Mouse (Mus musculus): ENCODE data around the gene Inip.

Inip gene

DNA sequence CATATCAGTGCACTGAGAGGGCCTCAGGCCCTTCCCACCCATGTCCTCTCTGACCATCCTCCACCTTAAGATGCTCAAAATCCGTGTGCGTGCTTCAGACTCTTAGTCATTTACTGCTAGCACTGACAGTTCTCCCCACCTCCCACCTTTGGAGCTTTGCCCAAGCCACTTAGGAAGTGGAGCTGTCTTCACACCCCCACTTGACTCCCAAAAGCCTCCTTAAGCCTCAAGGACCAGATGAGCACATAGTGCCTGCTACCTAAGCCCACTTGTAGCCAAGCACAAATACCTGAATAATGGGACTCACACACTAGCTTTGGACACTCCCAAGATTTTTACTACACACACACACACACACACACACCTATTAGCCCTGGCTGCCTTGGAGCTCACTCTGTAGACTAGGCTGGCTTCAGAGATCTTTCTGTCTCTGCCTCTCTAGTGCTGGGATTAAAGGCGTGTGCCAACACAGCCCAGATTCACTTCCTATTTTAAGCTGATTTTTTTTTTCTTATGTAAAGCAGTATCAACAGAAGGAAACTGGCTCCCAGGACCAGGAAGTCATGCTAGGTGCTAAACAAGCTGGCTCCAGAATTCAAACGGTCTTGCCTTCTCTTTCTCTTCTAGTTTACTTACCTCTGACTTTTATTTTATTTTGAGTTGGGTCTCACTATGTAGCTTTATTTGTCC, 13.9 kb upstream of the Inip start:
- in situ Hi-C loops (cut with MboI; ENCODE audit: unreplicated experiment in 2 of 2) = no loop called here

DNA sequence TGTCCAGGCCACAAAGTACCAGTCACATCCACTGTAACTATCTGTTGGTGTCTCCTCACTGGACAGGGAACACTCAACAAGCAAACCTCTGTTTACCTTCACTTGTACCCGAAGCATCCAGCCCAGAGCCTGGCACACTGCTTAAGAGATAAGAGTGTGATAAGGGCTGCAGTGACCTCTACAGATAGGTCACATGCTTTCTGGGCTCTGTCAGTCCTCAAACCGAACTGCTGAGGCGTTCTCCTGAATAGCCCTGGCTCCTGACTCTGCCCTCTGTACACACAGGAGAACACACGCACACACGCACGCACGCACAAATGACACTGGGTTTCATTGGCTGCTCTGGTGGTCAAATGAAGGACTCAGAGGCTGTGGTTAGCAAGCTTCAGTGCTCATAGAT, 12.7 kb upstream of the Inip start:
- in situ Hi-C loops (cut with MboI; ENCODE audit: unreplicated experiment in 2 of 2) = no loop called here

DNA sequence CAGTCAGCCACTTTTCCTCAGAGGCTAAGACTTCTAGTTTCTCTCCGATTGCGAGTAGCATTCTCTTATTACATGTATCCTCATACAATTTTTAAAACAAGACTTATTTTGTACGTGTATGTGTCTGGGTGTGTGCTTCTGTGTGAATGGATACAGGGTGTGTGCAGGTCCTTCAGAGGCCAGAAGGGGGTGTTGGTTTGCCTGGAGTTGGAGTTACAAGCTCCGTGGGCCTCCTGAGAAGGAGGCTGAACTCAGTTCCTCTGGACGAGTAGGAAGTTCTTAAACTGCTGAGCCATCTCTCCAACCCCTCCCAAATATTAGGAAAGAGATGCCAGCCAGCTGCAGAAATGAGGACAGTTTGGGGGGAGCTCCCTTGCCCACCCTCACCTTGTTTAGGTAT, 7.0 kb upstream of the Inip start:
- in situ Hi-C loops (cut with MboI; ENCODE audit: unreplicated experiment in 2 of 2) = no loop called here

GRCm38 (mm10) chr4:59807521-59807920, 6.1 kb upstream of the Inip start:
- in situ Hi-C loops (cut with MboI; ENCODE audit: unreplicated experiment in 2 of 2) = no loop called here

- in situ Hi-C loops (cut with MboI; ENCODE audit: unreplicated experiment in 2 of 2) = no loop called here
Observed at GRCm38 (mm10) chr4:59806879-59807195, 5.4 kb upstream of the Inip start.

DNA sequence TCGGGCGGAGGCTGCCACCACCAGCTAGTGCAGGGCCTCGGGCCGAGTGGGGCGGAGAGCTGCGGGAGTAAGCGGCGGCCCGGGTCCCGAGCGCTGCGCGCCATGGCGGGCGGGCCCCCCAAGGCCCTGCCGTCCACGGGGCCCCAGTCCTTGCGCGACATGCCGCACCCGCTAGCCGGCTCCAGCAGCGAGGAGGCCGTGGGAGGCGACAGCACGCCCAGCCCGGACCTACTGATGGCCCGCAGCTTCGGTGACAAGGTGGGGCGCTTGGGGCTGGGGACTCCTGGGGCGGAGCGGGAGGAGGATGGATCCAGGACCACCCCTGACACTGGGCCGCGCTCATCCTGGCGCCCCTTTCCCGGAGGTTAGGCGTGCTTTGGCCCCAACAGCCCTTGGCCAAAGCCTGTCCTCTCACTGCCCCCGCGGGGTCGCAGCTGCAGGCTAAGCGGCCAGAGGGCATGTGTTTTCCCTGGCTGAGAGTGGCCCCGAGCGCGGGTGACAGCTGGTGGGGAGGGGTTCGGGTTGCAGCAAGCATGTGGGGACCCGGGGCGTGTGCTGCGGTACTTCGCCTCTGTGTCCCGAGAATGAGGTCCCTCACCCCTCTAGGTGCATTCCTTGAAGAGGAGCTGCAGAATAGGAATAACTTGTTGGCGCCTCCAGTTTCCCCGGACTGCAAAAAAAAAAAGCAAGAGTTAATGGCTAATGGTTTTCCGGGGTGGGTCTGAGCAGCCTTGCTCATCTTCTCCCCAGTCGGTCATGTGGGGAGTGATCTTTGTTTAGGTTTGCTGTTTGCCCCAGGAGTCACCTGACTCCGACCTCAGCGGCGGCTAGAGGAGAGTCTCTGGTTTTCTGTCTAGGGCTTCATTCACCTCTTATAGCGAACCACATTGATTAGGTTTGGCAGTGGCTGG, 4.8 kb upstream of the Inip start:
- in situ Hi-C loops (cut with MboI; ENCODE audit: unreplicated experiment in 2 of 2) = no loop called here

DNA sequence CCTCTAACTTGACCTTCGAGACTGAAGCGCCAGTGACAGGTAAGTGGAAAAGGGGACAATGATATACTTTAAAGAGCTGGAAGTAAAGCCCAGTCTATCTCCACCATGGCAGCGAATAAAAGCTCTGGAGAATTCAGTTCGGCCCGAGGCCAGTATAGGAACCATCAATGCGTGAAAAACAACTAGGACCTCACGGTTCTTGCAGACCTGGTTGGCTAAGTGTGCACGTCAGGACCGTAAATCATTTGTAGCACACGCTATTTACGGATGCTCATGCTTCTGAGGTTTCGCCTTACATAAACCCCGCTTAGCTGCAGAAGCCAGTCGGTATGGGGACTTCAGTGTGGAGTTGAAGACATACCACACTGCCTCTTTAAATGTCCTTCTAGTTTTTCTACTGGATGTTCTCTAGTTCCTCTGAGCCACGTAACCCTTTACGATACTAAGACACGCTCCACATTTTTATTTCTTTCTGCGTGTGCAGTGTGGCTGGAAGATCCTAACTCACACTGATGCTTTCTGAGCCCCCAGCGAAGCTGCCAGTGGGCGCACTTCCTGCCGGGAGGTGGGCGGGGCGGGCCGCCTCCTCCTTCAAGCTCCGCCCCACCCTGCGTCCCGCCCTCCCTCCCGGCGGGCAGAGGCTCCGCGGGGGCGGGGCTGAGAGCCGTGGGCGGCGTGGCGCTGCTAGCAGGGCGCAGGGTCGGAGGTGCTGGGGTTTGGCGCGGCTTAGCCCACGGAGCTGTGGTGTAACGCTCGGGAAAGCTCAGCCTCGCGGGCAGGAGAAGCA, 4.0 kb upstream of the Inip start, which contains the start of gene Snx30:
Gene Snx30 (plus strand): TSS at position 660 of the 787 bp plus-strand sequence.
- in situ Hi-C loops (cut with MboI; ENCODE audit: unreplicated experiment in 2 of 2) = no loop called here

GRCm38 (mm10) chr4:59804754-59805153, 3.4 kb upstream of the Inip start:
- in situ Hi-C loops (cut with MboI; ENCODE audit: unreplicated experiment in 2 of 2) = loop anchor here in 1 of 2 experiments (5.0 kb wide), 1 partner anchor 43 kb away; no protein-coding TSS in a partner anchor

DNA sequence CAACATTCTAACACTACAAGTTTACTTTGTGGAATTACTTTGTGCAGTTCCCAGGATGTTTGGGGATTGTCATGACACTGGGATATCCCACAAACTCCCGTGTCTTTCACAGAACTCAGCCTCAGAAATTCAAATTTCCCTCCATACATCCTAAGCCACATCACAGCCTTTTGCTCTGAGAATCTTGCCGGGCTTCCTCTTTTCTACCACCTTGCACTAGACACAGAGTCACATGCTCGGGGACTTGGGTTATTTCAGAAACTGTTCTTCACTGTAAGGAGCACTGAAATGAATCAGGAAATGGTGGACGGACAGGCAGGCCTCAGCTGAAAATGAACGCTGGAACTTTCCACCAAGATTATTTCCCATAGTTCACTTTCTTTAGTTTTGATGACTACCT, 2.0 kb upstream of the Inip start:
- in situ Hi-C loops (cut with MboI; ENCODE audit: unreplicated experiment in 2 of 2) = loop anchor here in 1 of 2 experiments (5.0 kb wide), 1 partner anchor 44 kb away; no protein-coding TSS in a partner anchor

GRCm38 (mm10) chr4:59802792-59803191, 1.4 kb upstream of the Inip start:
- in situ Hi-C loops (cut with MboI; ENCODE audit: unreplicated experiment in 2 of 2) = loop anchor here in 1 of 2 experiments (5.0 kb wide), 1 partner anchor 45 kb away; no protein-coding TSS in a partner anchor

- in situ Hi-C loops (cut with MboI; ENCODE audit: unreplicated experiment in 2 of 2) = loop anchor here in 1 of 2 experiments (5.0 kb wide), 1 partner anchor 45 kb away; no protein-coding TSS in a partner anchor
Observed at GRCm38 (mm10) chr4:59802107-59802506, 718 bp upstream of the Inip start.

GRCm38 (mm10) chr4:59800181-59800580, 1.2 kb downstream of the Inip start:
- in situ Hi-C loops (cut with MboI; ENCODE audit: unreplicated experiment in 2 of 2) = loop anchor here in 1 of 2 experiments (5.0 kb wide), 1 partner anchor 47 kb away; no protein-coding TSS in a partner anchor

GRCm38 (mm10) chr4:59795788-59796455, 5.5 kb downstream of the Inip start:
- in situ Hi-C loops (cut with MboI; ENCODE audit: unreplicated experiment in 2 of 2) = no loop called here

DNA sequence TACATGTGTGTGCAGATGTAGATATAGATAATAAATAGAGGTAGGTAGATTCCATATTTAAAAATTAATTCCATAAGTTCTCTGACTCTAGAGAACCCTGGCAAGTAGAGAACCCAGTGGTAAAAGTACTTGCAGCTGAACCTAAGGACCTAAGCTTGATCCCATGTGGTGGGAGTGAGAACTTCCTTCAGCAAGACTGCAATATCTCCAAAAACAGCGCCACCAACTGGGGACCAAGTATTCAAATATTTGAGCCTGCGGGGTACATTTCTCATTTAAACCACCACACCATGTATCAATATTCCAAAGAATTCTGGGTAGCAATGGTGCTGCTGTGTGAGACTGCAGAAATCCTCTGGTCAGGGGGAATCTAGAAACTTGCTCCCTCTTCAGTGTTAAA, 7.3 kb downstream of the Inip start:
- in situ Hi-C loops (cut with MboI; ENCODE audit: unreplicated experiment in 2 of 2) = loop anchor here (5.0 kb wide), 2 partner anchors 53 to 133 kb away; no protein-coding TSS in a partner anchor

GRCm38 (mm10) chr4:59793626-59794025, 7.8 kb downstream of the Inip start:
- in situ Hi-C loops (cut with MboI; ENCODE audit: unreplicated experiment in 2 of 2) = loop anchor here (5.0 kb wide), 2 partner anchors 54 to 134 kb away; no protein-coding TSS in a partner anchor

- in situ Hi-C loops (cut with MboI; ENCODE audit: unreplicated experiment in 2 of 2) = loop anchor here in 1 of 2 experiments (5.0 kb wide), 1 partner anchor 138 kb away; no protein-coding TSS in a partner anchor
Observed at GRCm38 (mm10) chr4:59789015-59789414, 12.4 kb downstream of the Inip start.

- in situ Hi-C loops (cut with MboI; ENCODE audit: unreplicated experiment in 2 of 2) = loop anchor here in 1 of 2 experiments (5.0 kb wide), 1 partner anchor 140 kb away; no protein-coding TSS in a partner anchor
Observed at GRCm38 (mm10) chr4:59787126-59787525, 14.3 kb downstream of the Inip start.

- in situ Hi-C loops (cut with MboI; ENCODE audit: unreplicated experiment in 2 of 2) = loop anchor here in 1 of 2 experiments (5.0 kb wide), 1 partner anchor 141 kb away; no protein-coding TSS in a partner anchor
Observed at GRCm38 (mm10) chr4:59786661-59787060, 14.7 kb downstream of the Inip start.

DNA sequence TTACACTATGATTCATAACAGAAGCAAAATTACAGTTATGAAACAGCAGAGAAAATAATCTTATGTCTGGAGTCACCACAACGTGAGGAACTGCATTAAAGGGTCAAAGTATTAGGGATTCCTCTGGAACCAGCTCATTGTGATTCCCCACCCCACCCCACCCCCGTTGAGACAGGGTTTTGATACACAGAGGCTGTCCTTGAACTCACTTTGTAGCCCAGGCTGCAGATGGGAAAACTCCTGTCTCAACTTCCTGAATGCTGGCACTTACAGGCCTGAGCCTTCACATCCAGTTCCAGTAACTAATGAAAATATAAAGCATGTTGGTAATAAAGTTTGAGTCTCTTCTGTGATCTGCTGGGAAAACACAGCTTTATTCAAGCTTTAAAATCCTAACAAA, 16.0 kb downstream of the Inip start:
- in situ Hi-C loops (cut with MboI; ENCODE audit: unreplicated experiment in 2 of 2) = loop anchor here in 1 of 2 experiments (5.0 kb wide), 1 partner anchor 142 kb away; no protein-coding TSS in a partner anchor

Measured in v-Abl transformed pro-B cells (cell line).